Mouse (Mus musculus) testis, postnatal 10 days (tissue): ENCODE results near the gene Fmod.

Experiments
- DNase-seq: peaks from one replicate; pipeline ENCODE4 v3.0.0; 2021; ENCODE audit warnings: low spot score

Gene Fmod

DNA sequence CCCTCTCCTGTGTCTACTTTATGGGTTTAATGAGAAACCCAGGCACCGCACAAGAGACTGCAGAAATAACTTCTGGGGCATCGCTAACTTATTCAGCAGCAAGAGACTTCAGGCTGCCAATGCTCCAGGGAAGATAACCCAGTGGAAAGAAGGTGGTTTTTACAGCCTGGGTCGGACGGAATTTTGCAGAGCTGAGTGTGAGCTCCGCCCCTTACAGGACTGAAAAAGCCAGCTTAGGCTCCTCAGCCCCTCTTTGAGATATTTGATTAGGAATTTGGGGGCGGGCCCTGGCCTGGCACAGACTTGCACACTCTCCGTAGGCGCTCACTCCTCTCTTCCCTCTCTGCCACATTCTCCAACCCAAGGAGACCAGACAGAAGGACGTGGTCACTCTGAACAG, at the start of gene Fmod:
Gene Fmod (plus strand): TSS at position 83 of the 400 bp plus-strand sequence.
- DNase-seq = no peak

DNA sequence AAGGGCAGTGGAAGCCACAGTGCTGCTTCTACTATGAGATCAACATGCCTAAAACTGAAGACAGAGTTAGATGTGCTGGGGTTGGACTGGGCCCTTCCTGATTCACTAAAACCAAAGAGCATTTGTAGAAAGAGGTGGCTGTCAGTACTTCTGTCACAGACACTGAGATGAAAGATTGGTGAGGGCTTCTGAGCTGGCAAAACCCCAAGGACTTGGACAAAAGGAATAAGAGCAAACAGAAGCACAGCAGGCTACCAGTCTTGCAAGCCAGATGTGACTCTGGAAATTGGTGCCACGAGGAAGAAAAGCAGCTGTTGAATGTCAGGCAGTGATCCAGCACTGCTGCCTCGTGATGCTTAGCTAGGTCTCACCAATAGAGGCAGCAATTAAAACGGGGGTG, 48.2 kb upstream of the Fmod start:
- no peak for DNase-seq

DNA sequence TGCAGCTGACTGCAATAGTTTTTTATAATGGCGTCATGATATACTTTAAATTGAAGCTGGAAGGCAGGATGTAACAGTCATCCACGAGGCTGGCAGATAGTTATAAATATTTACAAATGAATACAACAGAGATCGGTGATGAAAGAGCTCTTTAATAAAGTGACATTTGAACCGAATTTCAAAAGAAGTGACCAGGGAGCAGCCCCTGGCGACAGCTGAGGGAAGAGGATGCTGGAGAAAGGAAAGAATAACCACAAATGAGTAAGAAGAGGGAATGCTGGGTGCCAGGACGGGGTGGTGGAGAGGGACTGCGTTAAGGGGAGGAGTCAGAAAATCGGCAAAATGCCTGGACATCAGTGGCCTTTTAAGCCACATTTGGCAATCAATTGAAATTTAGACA, 45.8 kb upstream of the Fmod start:
- no peak for DNase-seq

DNA sequence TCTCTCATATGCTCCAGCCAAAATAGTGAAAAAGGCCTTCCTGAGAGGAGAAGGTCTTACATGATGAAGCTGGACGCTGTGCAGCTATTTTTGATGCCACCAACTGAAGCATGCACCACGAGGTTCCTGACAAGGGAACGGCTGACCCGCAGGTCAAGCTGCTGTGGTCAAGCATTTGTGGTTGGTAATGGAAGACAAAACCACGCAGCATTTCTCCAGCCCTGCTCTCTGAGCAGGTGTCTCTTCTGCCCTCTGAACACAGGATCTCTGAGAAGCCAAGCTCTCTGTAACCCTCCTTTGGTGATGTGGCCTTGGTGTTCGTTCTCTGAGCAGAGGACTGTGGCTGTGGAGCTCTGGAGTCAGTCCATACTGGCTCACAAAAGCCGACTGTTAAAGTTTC, 31.6 kb upstream of the Fmod start:
- no peak for DNase-seq

DNA sequence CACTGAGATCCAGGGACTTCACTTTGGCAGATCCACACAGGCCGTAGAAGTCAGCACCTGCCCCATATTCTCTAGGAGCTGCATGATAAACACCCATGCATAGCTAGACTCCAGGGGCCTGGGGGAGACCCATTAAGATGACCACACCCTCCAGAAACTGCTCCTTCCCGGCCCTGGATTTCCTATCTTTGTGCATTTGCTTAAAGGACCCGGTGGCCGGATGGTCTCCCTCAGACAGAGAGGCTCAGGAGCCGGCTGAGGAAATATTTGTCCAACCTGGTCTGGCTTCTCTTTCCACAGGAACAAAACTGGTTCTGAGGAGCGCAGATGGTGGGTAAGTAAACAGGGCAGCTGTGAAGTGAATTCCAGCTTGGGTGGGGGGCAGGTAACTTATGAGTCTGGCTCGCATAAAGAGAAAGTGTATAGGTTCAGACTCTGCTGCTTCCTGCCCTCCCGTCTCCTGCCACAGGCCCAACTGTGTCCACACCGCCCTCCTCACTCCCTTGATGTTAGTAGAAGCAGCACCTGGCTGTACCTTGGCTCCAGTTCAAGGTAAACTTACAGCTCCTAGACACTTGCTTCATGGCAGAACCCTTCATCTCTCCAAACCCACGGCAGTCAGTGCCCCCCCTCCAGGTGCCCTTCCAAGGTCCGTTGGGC, 30.8 kb upstream of the Fmod start:
- DNase-seq = no peak

DNA sequence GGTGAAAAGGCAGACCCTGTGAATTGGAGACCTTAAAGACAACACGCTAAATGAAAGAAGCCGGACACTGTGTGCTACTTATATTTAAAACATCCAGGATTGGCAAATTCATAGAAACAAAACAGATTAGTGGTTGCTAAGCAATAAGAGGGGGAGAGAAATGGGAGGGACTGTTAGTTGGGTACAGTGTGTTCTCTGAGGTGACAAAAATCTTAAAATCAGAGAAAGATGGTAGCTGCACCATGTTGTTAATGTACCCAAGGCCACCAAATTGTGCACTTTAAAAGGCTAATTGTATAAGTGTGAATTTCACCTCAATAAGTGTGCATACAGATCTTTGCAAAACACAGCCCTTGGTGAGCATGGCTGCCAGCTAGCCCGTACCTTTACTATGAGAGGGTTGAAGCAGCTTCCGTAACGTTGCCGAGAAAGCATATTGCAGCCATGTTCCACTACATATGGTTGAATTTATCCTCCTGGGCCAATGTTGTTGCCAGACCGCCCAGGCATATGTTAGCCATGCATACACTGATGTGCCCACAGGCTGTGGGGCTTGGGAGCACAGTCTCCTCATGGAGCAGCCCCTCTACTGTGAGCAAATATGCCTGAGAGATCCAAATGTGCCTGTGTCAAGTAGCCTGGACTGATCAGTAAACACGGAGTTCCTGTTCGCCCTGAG, 12.6 kb upstream of the Fmod start:
- no peak for DNase-seq

DNA sequence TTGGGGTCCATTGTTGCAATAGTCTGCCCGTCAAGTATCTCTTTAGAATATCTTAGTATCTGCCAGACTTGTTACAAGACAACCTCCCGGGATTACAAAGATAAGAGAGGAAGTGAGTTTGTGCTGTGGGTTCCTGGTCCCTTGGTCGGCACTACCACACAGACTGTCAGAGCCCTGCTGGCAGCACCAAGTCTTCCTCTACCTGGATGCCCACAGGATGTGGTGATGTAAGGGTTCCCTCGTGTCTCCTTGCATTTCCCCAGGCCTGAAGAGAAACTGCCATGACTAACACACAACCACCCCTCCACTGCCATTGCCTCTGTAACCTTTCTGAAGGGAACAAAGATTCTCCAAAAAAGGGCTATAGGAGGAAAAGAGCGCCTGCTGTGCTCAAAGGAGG, 11.1 kb upstream of the Fmod start:
- no peak for DNase-seq

DNA sequence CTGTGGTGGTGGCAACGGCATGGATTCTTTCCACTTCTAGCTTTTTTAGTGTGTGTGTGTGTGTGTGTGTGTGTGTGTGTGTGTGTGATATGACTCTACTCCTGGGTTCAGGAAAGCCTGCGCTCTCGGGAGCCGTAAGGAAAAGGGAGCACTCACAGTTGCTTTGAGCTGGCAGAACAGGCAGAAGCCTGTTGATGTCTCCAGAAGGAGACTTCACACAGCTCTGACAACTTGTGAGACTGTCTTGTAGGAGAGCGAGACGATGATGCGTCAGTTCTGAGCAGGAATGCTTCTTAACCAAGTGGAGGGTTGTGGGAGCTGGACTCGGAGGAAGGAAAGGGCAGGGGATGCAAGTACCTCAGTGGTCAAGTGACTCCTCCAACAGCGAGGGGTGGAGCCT, 10.3 kb upstream of the Fmod start:
- no peak for DNase-seq

DNA sequence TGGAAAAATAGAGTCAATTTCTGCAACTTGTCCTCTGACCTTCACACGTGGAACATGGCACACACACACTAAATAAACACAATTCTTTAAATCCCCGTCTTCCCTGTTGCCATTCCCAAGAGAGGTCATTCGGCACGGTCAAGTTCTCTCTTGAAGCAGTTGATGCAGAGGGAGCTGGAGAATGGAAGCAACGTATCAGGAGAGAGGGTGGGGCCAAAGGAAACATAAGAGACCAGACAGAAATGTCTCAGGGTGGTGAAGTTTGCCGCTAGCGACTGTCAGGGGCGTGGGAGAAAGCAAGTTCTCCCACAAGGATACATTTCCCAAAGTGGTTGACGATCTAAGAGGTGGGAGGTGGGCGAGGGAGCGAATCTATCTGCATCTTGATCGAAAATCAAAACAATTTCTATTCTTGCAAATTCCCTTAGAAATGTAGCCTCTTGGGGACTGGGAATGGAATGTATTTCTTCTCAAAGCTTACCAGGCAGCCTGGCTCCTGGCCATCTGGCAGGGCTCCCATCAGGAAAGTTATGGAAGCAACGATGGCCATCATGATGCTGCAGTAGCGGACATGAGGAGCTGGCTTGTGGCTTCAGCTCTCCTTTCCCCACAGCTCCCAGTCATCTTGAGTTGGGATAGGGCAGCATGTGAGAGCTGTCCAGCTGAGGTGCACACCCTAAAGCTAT, 8.8 kb upstream of the Fmod start:
- peak; percentile 65 for DNase-seq

DNA sequence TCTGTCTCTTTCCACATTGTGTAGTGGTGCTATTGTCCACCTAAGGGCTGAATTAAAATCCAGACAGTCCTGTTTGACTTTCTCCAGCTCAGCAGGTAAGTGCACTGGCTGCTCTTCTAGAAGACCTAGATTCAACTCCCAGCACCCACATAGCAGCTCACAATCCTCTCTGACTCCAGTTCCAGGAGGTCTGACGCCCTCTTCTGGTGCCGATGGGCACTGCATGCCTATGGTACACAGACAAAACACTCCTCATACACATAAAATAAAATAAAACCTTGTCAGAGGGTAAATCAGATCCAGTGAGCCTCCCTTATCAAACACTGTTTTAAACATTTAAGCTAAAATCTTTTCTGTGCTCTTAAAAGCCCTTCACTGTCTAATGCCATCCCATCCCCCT, 562 bp upstream of the Fmod start:
- no peak for DNase-seq

DNA sequence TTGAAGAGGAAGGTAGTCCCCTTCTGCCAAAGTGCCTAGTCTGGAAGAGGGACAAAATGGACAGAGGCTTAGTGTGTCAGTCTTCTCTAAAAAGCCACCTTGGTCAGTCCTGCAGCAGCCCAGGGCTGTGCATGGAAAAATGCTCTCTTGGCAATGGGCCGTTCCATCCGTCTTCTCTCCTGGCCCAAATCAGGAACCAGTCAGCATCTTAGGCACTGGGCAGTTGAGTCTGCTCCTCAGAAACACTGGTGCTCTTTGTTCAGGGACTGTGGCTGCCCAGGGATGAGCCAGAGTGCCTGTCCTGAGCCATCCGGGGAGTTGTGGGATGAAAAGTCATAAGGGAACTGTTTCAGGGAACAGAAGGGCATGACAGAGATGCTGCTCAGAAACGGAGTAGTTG, 1.3 kb downstream of the Fmod start:
- no peak for DNase-seq

DNA sequence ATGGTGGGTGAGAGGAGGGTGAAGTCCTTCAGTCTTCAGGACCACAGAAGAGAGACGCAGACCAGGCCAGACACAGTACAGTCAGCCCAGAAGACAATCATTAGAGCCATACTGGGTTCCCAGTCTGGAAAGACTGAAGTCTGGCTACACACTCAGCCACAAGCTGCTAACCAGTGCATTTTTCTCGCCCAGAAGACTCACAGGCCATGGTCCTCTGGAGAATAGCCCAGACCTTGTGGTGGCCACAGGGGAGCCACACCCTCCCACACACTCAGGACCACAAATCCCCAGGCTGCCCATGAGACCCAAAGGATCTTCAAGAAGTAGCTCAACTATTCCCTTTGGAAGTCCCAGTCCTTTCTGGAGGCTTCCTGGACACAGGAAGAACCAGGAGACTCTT, 2.3 kb downstream of the Fmod start:
- no peak for DNase-seq

DNA sequence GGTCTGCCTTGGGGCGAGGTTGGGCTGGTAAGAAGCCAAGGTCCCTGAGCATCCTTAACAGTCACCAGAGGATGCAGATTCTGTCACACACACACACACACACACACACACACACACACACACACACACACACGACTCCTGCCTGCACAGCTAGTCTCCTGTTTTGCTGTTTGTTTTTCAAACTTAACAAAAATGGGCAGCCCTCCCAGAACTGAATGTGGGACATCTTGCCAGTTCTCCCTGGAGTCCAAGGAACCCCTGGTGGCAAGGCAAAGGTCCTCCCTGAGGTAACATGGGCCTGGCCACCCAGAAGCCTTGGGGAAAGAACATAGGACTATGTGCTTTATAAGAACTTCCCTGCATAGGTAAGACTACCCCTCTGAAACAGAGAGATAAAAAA, 4.8 kb downstream of the Fmod start:
- DNase-seq = peak; percentile 58

DNA sequence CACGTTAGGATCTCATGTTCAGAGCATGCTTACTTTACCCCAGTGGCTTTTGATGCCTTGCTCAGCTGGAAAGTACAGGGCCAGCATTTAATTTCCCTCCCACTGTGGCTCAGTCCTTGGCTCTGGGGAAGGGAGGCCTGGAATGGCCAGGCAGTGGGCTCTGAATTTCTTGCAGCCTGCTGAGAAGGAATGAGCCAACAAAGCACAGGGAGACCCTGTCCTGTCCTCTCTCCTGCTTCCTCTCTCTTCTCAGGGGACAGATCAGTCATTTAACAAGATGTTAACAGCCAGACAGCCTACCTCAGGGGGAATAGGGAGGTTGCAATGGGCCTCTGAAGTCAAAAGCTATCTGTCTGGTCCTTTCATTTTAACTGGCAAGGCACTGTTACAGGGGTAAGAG, 5.3 kb downstream of the Fmod start:
- no peak for DNase-seq

DNA sequence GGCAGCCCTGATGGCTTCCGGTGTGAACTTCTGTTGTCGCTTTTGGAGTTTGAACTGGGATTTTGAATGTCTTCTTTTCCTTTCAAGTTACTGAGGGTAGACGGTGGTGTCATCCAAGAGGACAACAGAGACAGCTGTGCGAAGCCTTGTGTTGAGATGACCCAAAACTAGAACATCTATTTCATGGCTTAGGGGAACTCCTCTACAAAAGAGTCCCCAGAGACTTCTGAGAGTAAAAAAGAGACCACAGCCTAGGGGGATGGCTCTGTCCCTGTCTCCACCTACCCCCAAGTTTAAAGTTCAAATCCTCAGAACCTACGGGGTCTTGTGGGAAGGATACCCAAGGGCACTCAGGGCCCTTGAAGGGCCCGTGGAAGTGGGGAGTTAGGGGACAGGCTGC, 7.8 kb downstream of the Fmod start:
- DNase-seq = no peak

DNA sequence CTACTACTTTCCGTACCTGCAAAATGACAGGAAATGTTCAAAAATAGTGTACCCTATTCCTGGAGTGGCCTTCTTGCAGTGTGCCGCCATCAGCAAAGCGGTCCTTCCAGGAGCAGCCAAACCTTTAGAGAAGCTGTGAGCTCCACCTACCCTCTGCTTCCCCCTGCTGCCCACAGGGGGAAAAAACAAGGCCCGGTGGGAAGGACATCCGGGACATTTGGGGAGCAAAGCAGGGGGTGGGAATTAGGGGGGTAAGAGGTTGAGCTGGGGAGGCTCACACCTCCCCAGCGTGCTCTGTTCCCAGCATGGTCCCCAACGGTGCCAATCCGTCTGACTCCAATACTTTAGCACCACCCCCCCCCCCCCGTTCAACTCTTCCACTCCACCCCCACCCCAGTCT, 8.9 kb downstream of the Fmod start:
- DNase-seq = peak; percentile 89

DNA sequence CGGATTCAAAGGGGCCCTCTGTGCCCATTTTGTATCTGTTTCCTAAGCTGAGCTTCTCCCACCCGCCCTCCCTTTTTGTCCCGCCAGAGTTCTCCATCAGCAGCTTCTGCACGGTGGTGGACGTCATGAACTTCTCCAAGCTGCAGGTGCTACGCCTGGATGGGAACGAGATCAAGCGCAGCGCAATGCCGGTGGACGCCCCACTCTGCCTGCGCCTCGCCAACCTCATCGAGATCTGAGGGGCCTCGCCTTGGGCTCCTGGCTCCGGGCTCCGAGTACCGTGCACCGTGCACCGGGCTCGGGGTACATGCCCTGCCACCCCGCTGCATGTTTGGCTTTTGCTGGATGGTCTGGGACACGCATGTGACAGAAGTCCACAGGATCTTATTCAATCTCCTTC, 9.3 kb downstream of the Fmod start:
- no peak for DNase-seq

DNA sequence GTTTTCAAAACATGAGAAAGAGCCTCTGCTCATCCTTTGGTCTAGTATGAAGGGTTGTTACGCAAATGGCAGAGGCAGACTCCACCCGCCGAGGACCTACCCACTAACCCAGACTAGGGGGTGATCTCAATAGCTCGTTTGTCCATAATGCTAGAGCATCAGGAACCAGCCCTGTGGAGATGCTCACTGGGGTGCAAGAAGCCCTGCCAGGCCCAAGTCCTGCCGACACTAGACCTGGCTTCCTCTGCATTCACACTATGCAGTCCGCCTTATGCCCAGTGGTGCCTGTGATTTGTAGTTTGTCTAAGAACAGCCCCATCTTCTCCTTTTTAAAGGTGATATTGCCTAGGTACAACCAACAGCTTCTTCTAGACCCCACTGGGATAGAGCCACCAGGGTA, 10.4 kb downstream of the Fmod start:
- DNase-seq = no peak

DNA sequence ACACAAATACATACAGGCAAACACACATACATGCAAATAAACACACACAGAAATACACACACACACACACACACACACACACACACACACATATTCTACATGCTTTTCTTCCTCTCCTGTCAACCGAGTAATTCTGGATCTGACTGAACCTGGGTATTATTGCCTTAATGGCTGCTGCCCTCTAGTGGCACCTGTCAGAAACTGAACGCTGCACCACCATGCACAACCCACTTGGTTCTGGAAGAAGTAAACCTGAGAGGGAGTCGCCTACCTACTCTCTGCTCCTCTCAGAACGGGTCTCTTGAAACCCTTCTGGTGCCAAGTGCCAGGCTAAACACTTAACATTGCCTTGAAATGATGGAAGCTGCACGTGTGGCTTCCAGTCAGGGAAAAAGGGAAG, 11.7 kb downstream of the Fmod start:
- DNase-seq = peak; percentile 82

DNA sequence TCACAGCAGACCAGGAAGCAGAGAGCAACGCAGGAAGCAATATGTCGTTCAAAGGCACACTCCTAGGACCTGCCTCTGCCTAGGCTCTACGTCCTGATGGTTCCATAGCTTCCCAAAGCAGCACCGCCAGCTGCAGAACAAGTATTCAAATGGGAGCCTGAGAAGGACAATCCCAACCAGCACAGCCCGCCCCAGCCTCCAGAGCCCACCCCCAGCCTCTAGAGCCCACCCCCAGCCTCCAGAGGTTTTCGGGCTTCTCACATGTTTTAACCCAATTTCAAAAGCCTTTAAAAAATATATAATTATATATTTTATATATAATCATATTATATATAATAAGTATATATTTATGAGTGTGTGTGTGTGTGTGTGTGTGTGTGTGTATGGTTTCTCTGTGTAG, 12.5 kb downstream of the Fmod start:
- peak; percentile 64 for DNase-seq

DNA sequence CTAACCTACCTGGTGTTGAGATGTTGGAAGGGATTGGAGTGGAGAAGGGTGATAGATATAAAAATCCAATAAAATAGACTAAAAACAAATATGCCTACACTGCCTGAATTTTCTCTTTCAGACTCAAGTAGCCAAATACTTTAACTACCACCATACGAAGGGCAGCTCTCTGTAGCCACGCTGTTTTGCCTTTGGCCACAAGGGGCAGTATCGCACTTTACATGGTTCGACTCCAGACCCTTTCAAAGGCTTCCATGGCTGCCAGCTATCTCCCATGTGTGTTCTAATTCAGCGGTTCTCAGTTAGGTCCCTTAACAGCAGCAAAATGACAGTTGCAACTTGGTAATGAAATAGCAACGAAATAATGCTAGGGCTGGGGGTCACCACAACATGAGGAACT, 16.2 kb downstream of the Fmod start:
- peak; percentile 92 for DNase-seq

DNA sequence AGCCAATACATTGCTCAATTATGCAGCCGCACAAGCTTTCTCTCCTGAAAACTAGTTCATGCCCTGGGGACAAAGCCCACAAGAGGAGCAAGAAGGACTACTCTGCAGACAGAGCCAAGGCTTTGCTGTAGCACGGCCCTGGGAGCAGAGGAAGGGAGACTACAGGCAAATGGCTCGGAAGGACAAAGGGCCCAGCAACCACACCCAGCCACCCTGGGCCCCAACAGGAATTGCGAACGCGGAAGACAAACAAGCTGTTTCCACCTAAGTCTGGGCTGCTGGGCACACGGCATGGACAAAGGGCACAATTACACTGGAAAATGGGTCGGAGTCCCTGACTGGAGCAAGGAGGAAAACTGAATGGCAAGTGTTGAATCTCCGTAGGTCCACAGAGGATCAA, 18.0 kb downstream of the Fmod start:
- DNase-seq = no peak

DNA sequence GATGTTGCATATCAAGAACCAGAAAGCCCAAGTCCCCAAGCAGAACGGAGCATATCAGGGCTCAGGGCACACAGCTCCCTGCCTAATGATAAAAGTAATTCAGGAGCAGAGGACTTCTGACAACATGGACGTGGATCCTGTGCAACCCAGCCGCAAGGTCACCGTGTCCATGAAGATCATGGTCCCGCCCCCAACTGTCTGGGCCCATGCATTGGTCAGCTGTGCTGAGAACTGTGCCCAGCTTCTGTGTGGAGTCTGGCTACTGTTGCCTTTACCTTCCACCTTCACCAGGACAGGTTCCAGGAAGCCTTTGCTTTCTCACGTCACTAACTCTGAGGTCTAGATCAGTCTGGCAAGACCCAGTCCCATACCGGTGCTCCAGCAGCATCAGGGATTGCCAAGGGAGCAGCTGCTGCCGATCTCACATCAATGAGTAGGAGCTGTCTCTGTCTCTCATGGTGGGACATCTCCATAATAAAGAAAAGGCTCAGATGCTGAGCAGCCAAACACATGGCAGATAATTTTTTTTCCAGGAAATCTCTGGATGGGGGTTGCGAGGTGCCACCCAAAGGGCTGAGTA, 18.7 kb downstream of the Fmod start:
- no peak for DNase-seq
